Mouse (Mus musculus): ENCODE measurements at regions not wholly inside any gene's neighbourhood (a gene's known extent, or its start where the extent isn't known, plus 50 kb on each side); places are given as distances from the start of the nearest gene placed in this dataset.

DNA sequence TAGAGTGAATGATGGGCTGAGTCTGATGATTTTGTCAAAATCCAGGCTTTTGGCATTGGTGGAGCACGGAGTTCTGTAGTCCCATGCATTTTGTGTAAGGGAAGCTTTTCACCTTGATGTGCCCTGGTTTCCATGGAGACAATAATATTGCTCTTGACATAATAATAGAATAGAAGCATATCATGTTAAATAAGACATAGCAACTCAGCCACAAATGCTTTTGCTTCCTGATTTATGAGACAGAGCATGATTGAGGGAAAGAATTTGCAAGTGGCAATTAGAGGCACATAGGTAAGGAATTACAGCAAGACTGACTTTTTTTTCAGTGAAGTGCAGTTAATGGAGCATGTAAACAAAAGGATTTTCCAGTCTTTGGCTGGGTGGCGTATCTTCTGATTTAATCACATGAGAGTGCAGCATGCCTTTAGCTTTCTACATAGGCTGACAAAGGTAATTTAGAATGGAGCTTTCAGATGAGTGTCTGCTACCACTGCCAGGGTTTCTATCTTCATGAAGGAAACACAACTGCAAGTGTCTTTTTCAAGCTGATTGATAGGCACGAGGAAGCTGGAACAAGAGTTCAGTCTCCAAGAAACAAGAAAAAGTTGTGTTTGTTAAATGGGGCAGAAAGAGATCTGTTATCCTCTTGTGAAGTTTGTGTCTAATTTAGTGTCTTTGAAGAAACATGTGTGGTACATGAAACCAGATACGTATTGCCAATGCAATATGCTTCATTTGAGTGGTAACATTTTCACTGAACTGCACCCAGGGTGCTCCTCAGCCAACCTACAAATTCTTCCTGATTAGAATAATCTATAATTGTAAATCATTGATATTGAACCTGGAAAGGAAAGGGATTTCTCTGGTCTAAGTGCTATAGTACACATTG is 1913.2 kb downstream of the 9330182O14Rik start:
- H3K4me3 ChIP-seq (replicated peaks; ENCODE audit: control insufficient read depth, low read depth, low read length): no peak overlapping the region
- 83% methylated on average over 4 of the region's 4 CpGs for WGBS
- no peaks in the 10 kb centered on the region for H3K4me1 ChIP-seq (ENCODE audit: control insufficient read depth, insufficient read depth, low read length)
- TF ChIP-seq CTCF (IDR thresholded peaks at IDR 0.05; ENCODE audit: control insufficient read depth, insufficient read depth, low read length) (no peak), POLR2A (IDR thresholded peaks at IDR 0.05; ENCODE audit: borderline replicate concordance, control insufficient read depth, low read depth, low read length) (no peak)
- no peak overlapping the region for H3K27ac ChIP-seq (ENCODE audit: control insufficient read depth, insufficient read depth, low read depth, low read length, poor library complexity)

DNA sequence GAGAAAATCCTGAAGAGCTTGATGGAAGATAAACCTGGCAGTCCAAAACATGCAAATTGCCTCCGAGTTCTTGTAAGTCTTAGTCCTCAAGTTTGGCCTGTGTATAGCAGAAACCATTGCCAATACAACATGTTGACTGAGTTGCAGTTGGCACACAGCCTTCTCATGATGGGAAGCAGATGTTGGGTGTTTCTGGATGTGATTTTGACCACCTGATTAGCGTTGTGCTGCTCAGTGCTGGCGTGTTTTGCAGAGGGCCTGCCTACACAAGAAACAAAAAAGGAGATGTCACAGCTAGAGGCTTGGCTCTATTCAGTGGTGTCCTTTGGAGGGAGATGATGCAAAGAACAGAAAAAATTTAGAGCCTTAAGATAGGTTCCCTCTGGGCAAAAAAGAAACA is 1922.6 kb downstream of the 9330182O14Rik start:
- Histone ChIP-seq H3K4me1 (ENCODE audit: control insufficient read depth, insufficient read depth, low read length) (no peaks in the 10 kb centered on the region), H3K4me3 (replicated peaks; ENCODE audit: control insufficient read depth, low read depth, low read length) (no peak overlapping the region), H3K27ac (ENCODE audit: control insufficient read depth, insufficient read depth, low read depth, low read length, poor library complexity) (no peak overlapping the region)
- 81% methylated on average over 3 of the region's 3 CpGs for WGBS
- TF ChIP-seq POLR2A (IDR thresholded peaks at IDR 0.05; ENCODE audit: borderline replicate concordance, control insufficient read depth, low read depth, low read length): no peak
- TF ChIP-seq CTCF (IDR thresholded peaks at IDR 0.05; ENCODE audit: control insufficient read depth, insufficient read depth, low read length): no peak

DNA sequence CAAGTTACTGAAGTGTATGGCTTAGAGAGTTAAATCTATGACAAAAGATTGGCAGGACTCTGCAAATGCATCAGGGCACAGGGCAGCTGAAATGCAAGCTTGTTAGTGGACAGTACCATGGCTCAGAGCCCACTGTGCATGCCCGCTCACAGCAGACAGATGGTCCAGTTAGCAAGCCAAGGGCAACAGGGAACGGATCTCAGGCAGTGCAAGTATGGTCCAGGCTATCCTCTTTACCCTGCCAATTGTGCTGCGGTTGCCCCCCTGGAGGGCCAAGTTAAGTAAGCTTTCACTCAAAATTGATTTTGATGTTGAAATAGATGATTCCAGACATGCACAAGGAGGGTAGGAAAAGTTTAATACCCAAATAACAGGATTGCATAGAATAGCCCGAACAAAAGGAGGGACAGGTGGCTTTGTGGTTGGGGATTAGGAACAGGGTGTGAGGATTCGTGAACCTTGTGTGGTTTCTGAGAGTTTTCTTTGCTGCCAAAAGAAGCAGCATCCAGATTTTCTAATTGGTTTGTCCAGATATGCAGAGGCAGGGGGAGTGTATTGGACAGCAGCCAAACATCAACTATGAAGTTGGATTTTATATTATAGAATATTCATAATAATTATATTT is 1934.2 kb downstream of the 9330182O14Rik start:
- Histone ChIP-seq H3K27ac (ENCODE audit: control insufficient read depth, insufficient read depth, low read depth, low read length, poor library complexity) (no peak overlapping the region), H3K4me3 (replicated peaks; ENCODE audit: control insufficient read depth, low read depth, low read length) (no peak overlapping the region), H3K4me1 (ENCODE audit: control insufficient read depth, insufficient read depth, low read length) (no peaks in the 10 kb centered on the region)
- WGBS: 79% methylated on average over 5 of the region's 5 CpGs
- TF ChIP-seq CTCF (IDR thresholded peaks at IDR 0.05; ENCODE audit: control insufficient read depth, insufficient read depth, low read length): no peak
- no peak for TF ChIP-seq POLR2A (IDR thresholded peaks at IDR 0.05; ENCODE audit: borderline replicate concordance, control insufficient read depth, low read depth, low read length)

DNA sequence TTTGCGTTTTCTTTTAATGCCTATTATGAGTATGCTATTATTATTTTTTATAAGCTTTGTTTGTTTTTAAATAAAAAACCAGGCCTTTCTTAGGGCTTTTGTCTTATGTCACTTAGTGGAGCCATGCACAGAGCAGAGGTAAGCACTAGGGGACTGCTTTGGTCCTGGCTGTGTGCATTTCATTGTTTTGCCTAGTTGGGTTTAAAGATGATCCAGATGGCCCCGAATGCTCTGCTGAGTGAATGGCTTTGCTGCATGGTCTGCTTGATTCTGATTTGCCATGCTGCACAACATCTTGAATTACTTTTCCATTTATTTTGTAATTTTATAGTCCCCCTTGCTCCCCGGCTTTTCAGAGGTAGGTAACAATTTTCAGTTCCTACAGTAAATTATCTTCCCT is 1934.9 kb downstream of the 9330182O14Rik start:
- TF ChIP-seq POLR2A (IDR thresholded peaks at IDR 0.05; ENCODE audit: borderline replicate concordance, control insufficient read depth, low read depth, low read length) (no peak), CTCF (IDR thresholded peaks at IDR 0.05; ENCODE audit: control insufficient read depth, insufficient read depth, low read length) (no peak)
- WGBS: 76% methylated on average over 3 of the region's 3 CpGs

DNA sequence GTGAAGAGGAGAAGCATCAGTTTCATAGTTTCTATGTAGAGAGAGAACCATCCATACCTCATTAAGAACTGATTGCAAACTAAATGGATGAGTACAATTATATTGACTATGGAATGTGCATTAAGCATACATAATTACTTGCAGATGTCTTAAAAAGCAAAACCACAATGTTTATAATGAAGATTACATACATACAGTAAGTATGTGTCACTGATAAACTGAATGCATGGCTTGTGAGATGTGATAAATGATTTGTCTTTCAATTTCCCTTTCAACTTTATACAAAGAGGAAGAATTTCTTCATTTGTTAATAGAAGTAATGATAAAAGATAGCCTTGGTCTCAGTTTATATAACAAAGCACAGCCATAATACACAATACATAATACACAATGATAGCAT is 1939.3 kb downstream of the 9330182O14Rik start:
- Histone ChIP-seq H3K4me3 (replicated peaks; ENCODE audit: control insufficient read depth, low read depth, low read length) (no peak overlapping the region), H3K4me1 (ENCODE audit: control insufficient read depth, insufficient read depth, low read length) (no peaks in the 10 kb centered on the region), H3K27ac (ENCODE audit: control insufficient read depth, insufficient read depth, low read depth, low read length, poor library complexity) (no peak overlapping the region)
- no peak for TF ChIP-seq POLR2A (IDR thresholded peaks at IDR 0.05; ENCODE audit: borderline replicate concordance, control insufficient read depth, low read depth, low read length)
- TF ChIP-seq CTCF (IDR thresholded peaks at IDR 0.05; ENCODE audit: control insufficient read depth, insufficient read depth, low read length): no peak

More for the DNA sequence above, 1934.9 kb downstream of the 9330182O14Rik start:
- no peak overlapping the region for H3K4me3 ChIP-seq (replicated peaks; ENCODE audit: control insufficient read depth, low read depth, low read length)
- H3K27ac ChIP-seq (ENCODE audit: control insufficient read depth, insufficient read depth, low read depth, low read length, poor library complexity): no peak overlapping the region
- no peaks in the 10 kb centered on the region for H3K4me1 ChIP-seq (ENCODE audit: control insufficient read depth, insufficient read depth, low read length)

DNA sequence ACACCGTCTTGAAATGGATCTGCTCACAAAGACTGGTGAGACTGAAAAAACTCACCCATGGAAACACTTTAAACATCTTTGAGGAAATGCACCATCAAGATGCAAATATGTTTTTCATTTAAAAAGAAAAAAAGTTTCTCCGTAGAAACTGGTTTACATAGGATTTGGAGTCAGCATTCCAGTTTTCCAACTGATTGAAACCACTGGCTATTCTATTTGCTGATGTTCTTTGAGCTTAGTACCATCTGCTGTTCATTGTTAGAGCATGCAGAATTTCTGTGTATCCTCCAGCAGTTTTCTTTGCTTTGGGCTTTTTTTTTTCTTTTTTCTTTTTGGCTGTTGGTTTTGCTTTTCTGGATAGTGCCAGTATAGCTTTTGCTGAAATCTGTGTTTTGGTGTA is 1948.3 kb downstream of the 9330182O14Rik start:
- Histone ChIP-seq H3K4me3 (replicated peaks; ENCODE audit: control insufficient read depth, low read depth, low read length) (no peak overlapping the region), H3K27ac (ENCODE audit: control insufficient read depth, insufficient read depth, low read depth, low read length, poor library complexity) (no peak overlapping the region), H3K4me1 (ENCODE audit: control insufficient read depth, insufficient read depth, low read length) (no peaks in the 10 kb centered on the region)
- WGBS: 82% methylated on average over 2 of the region's 2 CpGs
- TF ChIP-seq CTCF (IDR thresholded peaks at IDR 0.05; ENCODE audit: control insufficient read depth, insufficient read depth, low read length) (no peak), POLR2A (IDR thresholded peaks at IDR 0.05; ENCODE audit: borderline replicate concordance, control insufficient read depth, low read depth, low read length) (no peak)

DNA sequence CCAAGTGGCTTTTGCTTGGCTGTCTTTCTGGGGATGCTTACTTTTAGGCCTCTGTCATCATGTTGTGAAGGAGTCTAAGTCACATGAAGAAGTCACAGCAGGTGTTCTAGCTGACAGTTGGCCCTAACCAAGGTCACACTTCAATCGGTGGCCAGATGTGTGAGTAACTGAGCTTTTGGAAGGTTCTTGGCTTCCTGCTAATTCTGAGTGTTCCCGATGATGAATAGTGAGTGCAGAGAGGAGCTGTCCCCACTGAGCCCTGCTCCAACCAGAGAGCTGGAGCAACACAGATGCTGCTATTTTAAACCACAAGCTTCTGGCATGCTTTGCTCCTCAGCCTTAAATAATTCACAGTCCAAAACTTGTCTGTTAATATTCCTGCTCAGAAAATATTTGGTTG is 1966.6 kb downstream of the 9330182O14Rik start:
- Histone ChIP-seq H3K27ac (ENCODE audit: control insufficient read depth, insufficient read depth, low read depth, low read length, poor library complexity) (no peak overlapping the region; the same call in 1 of the 2 replicates), H3K4me3 (replicated peaks; ENCODE audit: control insufficient read depth, low read depth, low read length) (no peak overlapping the region), H3K4me1 (ENCODE audit: control insufficient read depth, insufficient read depth, low read length) (no peaks in the 10 kb centered on the region)
- 42% methylated on average over 2 of the region's 2 CpGs for WGBS
- TF ChIP-seq CTCF (IDR thresholded peaks at IDR 0.05; ENCODE audit: control insufficient read depth, insufficient read depth, low read length) (no peak), POLR2A (IDR thresholded peaks at IDR 0.05; ENCODE audit: borderline replicate concordance, control insufficient read depth, low read depth, low read length) (no peak)

DNA sequence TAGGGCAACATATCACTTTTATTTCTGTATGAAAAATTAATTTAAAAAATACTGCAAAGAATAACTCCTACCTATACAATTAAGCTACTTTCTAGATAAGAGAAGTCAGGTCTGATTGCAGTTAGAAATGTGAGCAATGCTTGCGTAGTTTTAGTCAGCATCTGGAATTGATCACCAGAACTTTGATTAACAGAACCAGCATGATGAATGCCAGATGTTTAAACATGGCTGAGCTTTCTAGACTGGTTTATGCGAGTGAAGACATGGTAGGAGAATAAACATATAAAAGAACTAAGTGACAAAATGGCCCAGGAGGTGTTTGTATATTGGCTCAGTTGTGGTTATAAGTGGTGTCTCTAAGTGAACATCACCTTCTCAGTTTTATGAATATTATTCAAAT is 1970.7 kb downstream of the 9330182O14Rik start:
- TF ChIP-seq POLR2A (IDR thresholded peaks at IDR 0.05; ENCODE audit: borderline replicate concordance, control insufficient read depth, low read depth, low read length) (no peak), CTCF (IDR thresholded peaks at IDR 0.05; ENCODE audit: control insufficient read depth, insufficient read depth, low read length) (no peak)
- no peak overlapping the region for H3K4me3 ChIP-seq (replicated peaks; ENCODE audit: control insufficient read depth, low read depth, low read length)
- WGBS: 79% methylated on average over 2 of the region's 2 CpGs
- H3K4me1 ChIP-seq (ENCODE audit: control insufficient read depth, insufficient read depth, low read length): no peaks in the 10 kb centered on the region
- H3K27ac ChIP-seq (ENCODE audit: control insufficient read depth, insufficient read depth, low read depth, low read length, poor library complexity): no peak overlapping the region
